Mouse (Mus musculus) thymus, adult 2 months (tissue): ENCODE measurements at regions not wholly inside any gene's neighbourhood (a gene's known extent, or its start where the extent isn't known, plus 50 kb on each side); places are given as distances from the start of the nearest gene placed in this dataset.

Source experiments
- CTCF ChIP-seq: fragments of 200-500 bp; IDR thresholded peaks from 2 replicates; pipeline ENCODE4 v1.5.1; 2012; ENCODE audit warnings: mild to moderate bottlenecking, control low read depth, low read length, moderate library complexity, borderline replicate concordance; ENCODE audit not compliant: control insufficient read depth, poor library complexity, insufficient read depth; ENCODE audit errors: extremely low read depth
- POLR2A ChIP-seq: fragments of 200-500 bp; IDR thresholded peaks from 2 replicates; pipeline ENCODE4 v1.6.1; 2012; ENCODE audit warnings: mild to moderate bottlenecking, low read length, control low read depth, moderate library complexity; ENCODE audit not compliant: control insufficient read depth, poor library complexity, insufficient read depth; ENCODE audit errors: extremely low read depth

DNA sequence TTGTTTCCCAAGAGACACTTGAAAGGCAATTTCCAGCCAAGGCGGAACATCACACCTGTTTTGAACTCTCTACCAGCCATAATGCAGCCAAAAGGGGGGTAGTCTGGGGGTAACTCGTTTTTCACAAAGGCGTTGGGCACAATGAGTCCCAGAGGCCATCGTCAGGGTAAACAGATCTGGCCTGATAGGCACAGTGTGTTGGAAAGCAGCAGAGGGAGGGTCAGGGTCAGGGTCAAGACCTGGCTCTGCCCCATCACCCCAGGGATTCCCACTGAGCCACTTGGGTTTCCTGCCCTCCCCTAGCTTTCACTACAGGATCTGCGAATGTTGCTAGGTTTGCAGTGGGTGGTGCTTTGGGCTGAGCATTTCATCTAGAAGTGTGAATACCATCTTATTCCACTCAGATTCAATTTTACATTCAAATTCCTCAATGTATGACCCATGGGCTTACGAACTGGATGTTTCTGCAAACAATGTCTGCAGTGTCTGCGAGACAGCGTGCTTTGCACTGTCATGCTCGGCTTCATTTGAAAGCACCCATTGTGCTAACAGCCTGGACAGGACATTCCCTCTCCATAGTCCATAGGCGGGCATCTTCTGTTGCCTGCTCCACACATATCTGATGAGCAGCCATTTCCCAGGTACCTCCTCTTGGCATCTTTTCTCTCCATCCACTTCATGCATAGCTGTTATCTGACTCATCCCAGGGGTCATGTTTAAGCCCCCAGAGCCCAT is 181.9 kb upstream of the Cxcl12 start:
- no peak for TF ChIP-seq POLR2A
- no peak for TF ChIP-seq CTCF
